8 mouse cellular contexts compared by ENCODE assay signal in the genomic region with DNA sequence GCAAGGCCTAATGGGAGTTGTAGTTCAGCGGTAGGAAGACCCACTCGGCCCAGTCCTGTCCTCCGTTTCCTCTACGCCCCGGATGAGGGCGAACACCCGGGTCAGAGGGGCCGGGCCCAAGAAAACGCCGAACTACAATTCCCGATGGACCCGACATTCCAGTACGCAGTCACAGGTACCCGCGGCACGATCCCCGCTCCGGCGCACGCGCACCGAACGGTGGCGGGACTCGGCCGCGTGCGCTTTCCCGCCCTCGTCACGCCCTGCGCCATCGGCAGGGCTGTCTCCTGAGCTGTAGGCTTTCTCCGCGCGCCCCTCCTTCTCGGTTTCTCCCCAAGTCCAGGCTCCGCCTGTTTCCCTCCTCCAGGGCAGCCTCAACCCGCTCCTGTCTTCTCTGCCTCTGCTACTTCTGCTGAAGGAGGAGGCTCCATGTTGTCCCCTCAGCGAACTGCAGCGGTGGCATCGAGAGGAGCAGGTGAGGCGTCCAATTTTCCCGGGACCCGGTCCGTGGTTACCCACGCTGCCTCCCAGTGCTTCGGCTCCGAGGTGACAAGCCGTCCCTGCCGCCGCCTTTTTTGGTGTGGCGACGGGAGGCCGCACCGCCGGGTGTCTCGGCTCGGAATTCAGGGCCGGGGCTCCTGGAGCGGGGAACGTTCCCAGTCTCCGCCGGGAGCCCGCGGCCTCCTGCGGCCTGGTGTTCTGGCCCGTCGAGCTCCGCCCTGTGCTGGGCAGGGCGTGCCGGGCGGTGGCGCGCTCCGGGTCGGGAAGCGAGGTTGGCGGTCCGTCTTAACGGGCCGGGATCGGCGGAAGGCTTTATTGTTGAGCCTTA. TPM values are rescaled to one million over a fixed set of nuclear protein-coding genes. Genes with fewer than 3 reads are reported as not detected.
DNase-seq lines count a peak whose midpoint lies in the region; ATAC-seq and TF ChIP-seq lines count a peak whose summit lies in the region.

No protein-coding gene starts in this region.

- no peak for TF ChIP-seq RAD21 in MEL (IDR thresholded peaks at IDR 0.05; ENCODE audit: low read depth, low read length)

- peak in 1 of 3 experiments; percentile 20; a peak in 1 of 6 replicates for TF ChIP-seq CTCF in MEL (IDR thresholded peaks at IDR 0.05 in 2 of 3, conservative IDR thresholded peaks at IDR 0.05 in 1 of 3; ENCODE audit: control insufficient read depth in 1 of 3, insufficient read depth in 1 of 3, low read depth in 2 of 3, low read length in 3 of 3, poor library complexity in 1 of 3, severe bottlenecking in 1 of 3)
- no peak for TF ChIP-seq CTCF in cerebellum, adult 2 months (IDR thresholded peaks at IDR 0.05; ENCODE audit: borderline replicate concordance, insufficient read depth, low read depth, low read length)
- peak; percentile 47 for TF ChIP-seq CTCF in lung, postnatal 0 days (IDR thresholded peaks at IDR 0.05)

- peak overlapping the region; percentile 86 for H3K27ac ChIP-seq in MEL (ENCODE audit: control insufficient read depth, low read depth, low read length)
- H3K27ac ChIP-seq in cerebellum, adult 2 months (ENCODE audit: insufficient read depth, low read length), result peak overlapping the region; percentile 90
- H3K27ac ChIP-seq in hindbrain, embryonic 10.5 days, result peak overlapping the region; percentile 94
- peak overlapping the region; percentile 99 for H3K27ac ChIP-seq in lung, postnatal 0 days (ENCODE audit: low read length)

- H3K9me3 ChIP-seq in MEL (replicated peaks; ENCODE audit: insufficient read depth, low read length), result no peaks in the 10 kb centered on the region
- no peaks in the 10 kb centered on the region for H3K9me3 ChIP-seq in hindbrain, embryonic 10.5 days
- no peaks in the 10 kb centered on the region for H3K9me3 ChIP-seq in lung, postnatal 0 days (ENCODE audit: low read length)

- peak overlapping the region; percentile 72 to 85 for H3K4me3 ChIP-seq in MEL (ENCODE audit: control insufficient read depth in 1 of 2, insufficient read depth in 1 of 2, low read depth in 2 of 2, low read length in 2 of 2)
- H3K4me3 ChIP-seq in cerebellum, adult 2 months (replicated peaks; ENCODE audit: insufficient read depth, low read depth, low read length), result peak overlapping the region; percentile 86
- peak overlapping the region; percentile 65 for H3K4me3 ChIP-seq in hindbrain, embryonic 10.5 days
- H3K4me3 ChIP-seq in lung, postnatal 0 days (ENCODE audit: low read depth, low read length), result peak overlapping the region; percentile 70

- H3K4me2 ChIP-seq in lung, postnatal 0 days (replicated peaks; ENCODE audit: low read depth, low read length), result peak overlapping the region; percentile 67

- H3K4me1 ChIP-seq in MEL (ENCODE audit: control insufficient read depth in 1 of 2, insufficient read depth in 2 of 2, low read length in 2 of 2), result peaks cover 4 to 8% of the 10 kb centered on the region in 2 experiments; a peak in 3 of 4 replicates
- H3K4me1 ChIP-seq in cerebellum, adult 2 months (ENCODE audit: control insufficient read depth, insufficient read depth, low read length), result no peaks in the 10 kb centered on the region
- H3K4me1 ChIP-seq in hindbrain, embryonic 10.5 days (replicated peaks), result peaks cover 17% of the 10 kb centered on the region
- H3K4me1 ChIP-seq in lung, postnatal 0 days (ENCODE audit: insufficient read depth, low read depth, low read length), result no peaks in the 10 kb centered on the region

- peak; percentile 96 for ATAC-seq in lung, postnatal 0 days

- peak overlapping the region; percentile 91 for H3K9ac ChIP-seq in MEL (ENCODE audit: control insufficient read depth, low read depth, low read length, poor library complexity, severe bottlenecking)
- peak overlapping the region; percentile 96 for H3K9ac ChIP-seq in lung, postnatal 0 days (replicated peaks; ENCODE audit: low read depth)

- peak; percentile 83 to 86 for TF ChIP-seq POLR2A in MEL (IDR thresholded peaks at IDR 0.05; ENCODE audit: control insufficient read depth in 1 of 2, insufficient read depth in 1 of 2, low read depth in 1 of 2, low read length in 2 of 2, poor library complexity in 1 of 2)
- TF ChIP-seq POLR2A in cerebellum, adult 2 months (IDR thresholded peaks at IDR 0.05; ENCODE audit: borderline replicate concordance, insufficient read depth, low read length), result peak; percentile 69; the same call in 1 of the 2 replicates

- H3K27me3 ChIP-seq in MEL (ENCODE audit: control insufficient read depth in 1 of 2, insufficient read depth in 2 of 2, low read length in 2 of 2), result no peaks in the 10 kb centered on the region
- H3K27me3 ChIP-seq in cerebellum, adult 2 months (ENCODE audit: control insufficient read depth, insufficient read depth, low read length), result no peaks in the 10 kb centered on the region
- H3K27me3 ChIP-seq in hindbrain, embryonic 10.5 days (ENCODE audit: insufficient read depth, poor library complexity, severe bottlenecking), result no peaks in the 10 kb centered on the region
- H3K27me3 ChIP-seq in lung, postnatal 0 days (replicated peaks; ENCODE audit: insufficient read depth, low read length), result no peaks in the 10 kb centered on the region

- peak; percentile 95 for DNase-seq in MEL (ENCODE audit: low read depth, low spot score)
- DNase-seq in cerebellum, adult 2 months, result peak; percentile 97 to 99
- DNase-seq in forelimb bud, embryonic 11.5 days (ENCODE audit: low read depth, low spot score), result peak; percentile 94
- peak; percentile 94 for DNase-seq in hindbrain, embryonic 10.5 days (ENCODE audit: low spot score)
- peak; percentile 98 for DNase-seq in layer of hippocampus, adult 9-11 months
- DNase-seq in lung, postnatal 0 days (ENCODE audit: low spot score), result peak; percentile 99
- DNase-seq in ovary, postnatal 14 days (ENCODE audit: low spot score), result peak; percentile 85
- DNase-seq in thymus, postnatal 14 days, result peak; percentile 88

- H3K36me3 ChIP-seq in MEL (ENCODE audit: control insufficient read depth in 1 of 2, insufficient read depth in 2 of 2, low read length in 2 of 2), result peaks cover 0 to 13% of the 10 kb centered on the region in 2 experiments; a peak in 2 of 4 replicates
- H3K36me3 ChIP-seq in hindbrain, embryonic 10.5 days, result no peaks in the 10 kb centered on the region
- H3K36me3 ChIP-seq in lung, postnatal 0 days (ENCODE audit: insufficient read depth, low read length), result no peaks in the 10 kb centered on the region

- peak in 1 of 2 experiments; percentile 2; a peak in 1 of 4 replicates for TF ChIP-seq EP300 in MEL (IDR thresholded peaks at IDR 0.05; ENCODE audit: low read depth in 1 of 2, low read length in 2 of 2)
- no peak for TF ChIP-seq EP300 in lung, postnatal 0 days (IDR thresholded peaks at IDR 0.05)

- under 1% methylated on average over 84 of the region's 84 CpGs for WGBS in cerebellum, adult 2 months
- under 1% methylated on average over 84 of the region's 84 CpGs for WGBS in hindbrain, embryonic 10.5 days
- under 1% methylated on average over 78 of the region's 84 CpGs for WGBS in lung, postnatal 0 days

- H3K79me2 ChIP-seq in MEL (ENCODE audit: control insufficient read depth, insufficient read depth, low read length, poor library complexity), result peaks cover 13% of the 10 kb centered on the region

TF ChIP-seq in MEL, 35 proteins besides CTCF, POLR2A, EP300 and RAD21 (continues in another document):
- peak; percentile 63 for TF ChIP-seq MXI1 (IDR thresholded peaks at IDR 0.05; ENCODE audit: low read depth, low read length)
- TF ChIP-seq MEF2A (IDR thresholded peaks at IDR 0.05; ENCODE audit: extremely low read depth, insufficient replicate concordance, low read depth, low read length, poor library complexity, severe bottlenecking), result no peak
- TF ChIP-seq POLR2AphosphoS2 (IDR thresholded peaks at IDR 0.05; ENCODE audit: low read length), result peak; percentile 66
- peak; percentile 93 for TF ChIP-seq HCFC1 (IDR thresholded peaks at IDR 0.05; ENCODE audit: low read depth, low read length)
- TF ChIP-seq GATA1 (IDR thresholded peaks at IDR 0.05; ENCODE audit: low read depth, low read length), result no peak
- TF ChIP-seq MAX (IDR thresholded peaks at IDR 0.05; ENCODE audit: low read length), result peak; percentile 99
- peak; percentile 93 for TF ChIP-seq ZNF384 (IDR thresholded peaks at IDR 0.05; ENCODE audit: low read depth, low read length)
- TF ChIP-seq MAZ (IDR thresholded peaks at IDR 0.05; ENCODE audit: low read depth, low read length), result no peak
- peak; percentile 91 for TF ChIP-seq NRF1 (IDR thresholded peaks at IDR 0.05; ENCODE audit: insufficient read depth, low read depth, low read length, poor library complexity, severe bottlenecking)
- no peak for TF ChIP-seq TAL1 (IDR thresholded peaks at IDR 0.05; ENCODE audit: low read length)
- TF ChIP-seq ELF1 (IDR thresholded peaks at IDR 0.05; ENCODE audit: low read depth, low read length), result no peak
- TF ChIP-seq RCOR1 (IDR thresholded peaks at IDR 0.05; ENCODE audit: low read depth, low read length), result no peak
- 0 out of 2 replicates have a peak, but pooled peaks have one; percentile 17 for TF ChIP-seq ETS1 (IDR thresholded peaks at IDR 0.05; ENCODE audit: low read depth, low read length)
- peak; percentile 75 for TF ChIP-seq ZMIZ1 (IDR thresholded peaks at IDR 0.05; ENCODE audit: low read depth, low read length)
- no peak for TF ChIP-seq BHLHE40 (IDR thresholded peaks at IDR 0.05; ENCODE audit: borderline replicate concordance, low read depth, low read length)
- no peak for TF ChIP-seq SMC3 (IDR thresholded peaks at IDR 0.05; ENCODE audit: low read depth, low read length)
- TF ChIP-seq GABPA (IDR thresholded peaks at IDR 0.05; ENCODE audit: low read depth, low read length), result no peak
- peak; percentile 99 for TF ChIP-seq UBTF (IDR thresholded peaks at IDR 0.05; ENCODE audit: borderline replicate concordance, insufficient read depth, low read depth, low read length)
- peak; percentile 42 for TF ChIP-seq SIN3A (IDR thresholded peaks at IDR 0.05; ENCODE audit: low read length)
- no peak for TF ChIP-seq MYB (IDR thresholded peaks at IDR 0.05; ENCODE audit: low read depth, low read length)

RNA-seq across cellular contexts. Expression of gene Atl3, which starts 0.6 kb away (rescaled TPM):
- total RNA-seq in MEL (2012; rRNA removed), result 12.7 and 16.4 TPM in 2 replicates
- polyA plus RNA-seq in MEL (2012; ENCODE audit: insufficient read depth in 1 of 2, insufficient read length in 2 of 2, low read depth in 1 of 2, low replicate concordance in 2 of 2, missing spikeins in 1 of 2), result 10 to 100 TPM in 1 of 2 experiments, not detected in 1; 15.3 TPM
- 18.1 and 18.3 TPM in 2 replicates for polyA plus RNA-seq in cerebellum, adult 2 months (2012; rRNA removed)
- polyA plus RNA-seq in hindbrain, embryonic 10.5 days (2016; fragmentation: Nextera tagmentation; extraction: Ambion mirVana), result 4.6 and 7.2 TPM in 2 replicates
- polyA plus RNA-seq in lung, postnatal 0 days (2015; fragmentation: Nextera tagmentation; extraction: Ambion mirVana), result 20.0 and 21.6 TPM in 2 replicates

RNA-seq across cellular contexts. Expression of gene Rtn3, which starts 11.3 kb away (rescaled TPM):
- total RNA-seq in MEL (2012; rRNA removed), result 33.4 and 38.4 TPM in 2 replicates
- 100 to 1,000 TPM in 1 of 2 experiments, not detected in 1; 118 TPM for polyA plus RNA-seq in MEL (2012; ENCODE audit: insufficient read depth in 1 of 2, insufficient read length in 2 of 2, low read depth in 1 of 2, low replicate concordance in 2 of 2, missing spikeins in 1 of 2)
- polyA plus RNA-seq in cerebellum, adult 2 months (2012; rRNA removed), result 563 and 663 TPM in 2 replicates
- polyA plus RNA-seq in hindbrain, embryonic 10.5 days (2016; fragmentation: Nextera tagmentation; extraction: Ambion mirVana), result 256 and 280 TPM in 2 replicates
- polyA plus RNA-seq in lung, postnatal 0 days (2015; fragmentation: Nextera tagmentation; extraction: Ambion mirVana), result 122 and 132 TPM in 2 replicates

Comparison
In these comparisons a context has a peak if more than half of its experiments do, and no peak if none do; other contexts are left out.
1. Peak in every context shown above with its lines: DNase-seq, ATAC-seq, H3K4me3 ChIP-seq and H3K27ac ChIP-seq.